Mouse (Mus musculus): ENCODE data around the gene Dmrt3.
A peak's percentile ranks its signal among the peaks of the same experiment; 100 is the strongest.

Gene Dmrt3

DNA sequence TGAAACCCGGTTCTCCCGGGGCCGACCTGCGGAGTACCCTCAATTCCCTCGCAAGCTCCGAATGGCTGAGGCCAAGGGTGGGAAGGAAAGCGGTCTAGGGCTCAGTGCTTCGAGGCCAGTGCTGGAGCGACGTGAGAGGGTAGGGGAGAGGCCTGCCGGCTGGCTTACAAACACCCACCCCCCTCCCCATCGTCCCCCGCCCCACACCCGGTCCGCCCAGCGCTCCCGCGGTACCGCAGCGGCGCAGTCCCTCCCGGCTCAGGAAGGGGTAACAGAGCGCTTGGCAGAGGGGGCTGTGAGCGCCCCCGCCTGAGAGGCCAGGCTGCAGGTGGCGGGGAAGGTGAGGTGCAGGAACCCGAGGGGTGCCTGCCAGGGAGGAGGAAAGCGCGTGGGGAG lies at the start of gene Dmrt3:
Dmrt3 (plus strand) TSS at position 287 of the 396 bp plus-strand sequence.
- no peak for DNase-seq (ENCODE audit: low spot score in 2 of 2)

DNA sequence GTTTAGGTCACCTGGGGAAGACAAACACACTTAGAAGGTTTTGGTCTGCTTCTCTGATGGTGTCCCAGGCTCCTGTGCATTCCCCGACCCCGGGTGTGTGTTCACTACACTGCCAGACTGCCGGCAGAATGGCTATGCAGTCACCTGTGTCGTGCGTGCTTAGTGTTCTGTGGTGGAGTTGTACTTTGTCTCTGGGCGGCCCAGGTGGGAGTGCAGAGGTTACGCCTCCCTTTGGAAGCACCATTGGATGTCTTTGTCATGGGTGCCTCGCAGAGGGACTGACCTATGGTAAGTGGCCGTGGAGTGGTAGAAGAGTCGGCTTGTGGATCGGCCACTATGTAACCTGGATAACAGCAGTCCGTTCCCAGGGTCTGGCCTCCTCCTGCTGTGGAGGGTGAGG lies 45.7 kb upstream of the Dmrt3 start:
- no peak for DNase-seq (ENCODE audit: low spot score in 2 of 2)

DNA sequence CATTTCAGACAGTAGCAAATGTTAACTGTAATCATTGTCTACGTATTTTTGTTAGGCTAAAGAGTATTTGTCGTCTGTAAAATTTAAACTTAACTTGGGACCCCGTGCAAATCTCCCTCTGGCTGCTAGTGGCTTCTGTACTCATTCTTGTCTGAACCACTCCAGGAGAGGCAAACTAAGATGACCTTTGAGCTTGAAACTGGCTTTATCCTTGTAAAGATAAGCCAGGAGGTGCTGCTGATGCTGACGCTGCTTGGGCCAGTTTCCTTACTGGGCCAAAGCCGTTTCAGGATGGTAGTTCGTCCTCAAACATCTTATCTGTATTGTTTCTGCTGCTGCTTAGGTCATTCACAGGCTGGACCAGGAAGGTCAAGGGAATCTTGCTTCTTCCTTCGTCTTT lies 40.3 kb upstream of the Dmrt3 start:
- no peak for DNase-seq (ENCODE audit: low spot score in 2 of 2)

DNA sequence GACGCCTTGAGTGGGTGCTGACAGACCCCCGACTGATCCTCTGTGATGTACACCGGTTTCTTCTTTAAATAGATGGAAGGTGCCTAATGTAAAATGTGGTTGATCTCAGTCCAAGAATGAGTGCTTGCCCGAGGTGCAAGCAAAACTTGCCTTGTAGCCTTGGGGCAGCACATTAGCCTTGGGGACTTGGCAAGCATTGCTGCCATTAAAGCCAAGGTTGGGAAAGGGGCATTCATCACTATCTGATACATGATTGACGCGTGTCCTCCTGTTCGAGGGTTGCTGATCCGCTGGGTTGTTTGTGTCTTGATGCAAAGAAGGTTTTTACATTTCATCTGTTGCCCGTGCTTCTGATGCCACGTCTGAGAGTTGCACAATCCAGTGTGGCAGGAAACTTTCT lies 35.7 kb upstream of the Dmrt3 start:
- no peak for DNase-seq (ENCODE audit: low spot score in 2 of 2)

DNA sequence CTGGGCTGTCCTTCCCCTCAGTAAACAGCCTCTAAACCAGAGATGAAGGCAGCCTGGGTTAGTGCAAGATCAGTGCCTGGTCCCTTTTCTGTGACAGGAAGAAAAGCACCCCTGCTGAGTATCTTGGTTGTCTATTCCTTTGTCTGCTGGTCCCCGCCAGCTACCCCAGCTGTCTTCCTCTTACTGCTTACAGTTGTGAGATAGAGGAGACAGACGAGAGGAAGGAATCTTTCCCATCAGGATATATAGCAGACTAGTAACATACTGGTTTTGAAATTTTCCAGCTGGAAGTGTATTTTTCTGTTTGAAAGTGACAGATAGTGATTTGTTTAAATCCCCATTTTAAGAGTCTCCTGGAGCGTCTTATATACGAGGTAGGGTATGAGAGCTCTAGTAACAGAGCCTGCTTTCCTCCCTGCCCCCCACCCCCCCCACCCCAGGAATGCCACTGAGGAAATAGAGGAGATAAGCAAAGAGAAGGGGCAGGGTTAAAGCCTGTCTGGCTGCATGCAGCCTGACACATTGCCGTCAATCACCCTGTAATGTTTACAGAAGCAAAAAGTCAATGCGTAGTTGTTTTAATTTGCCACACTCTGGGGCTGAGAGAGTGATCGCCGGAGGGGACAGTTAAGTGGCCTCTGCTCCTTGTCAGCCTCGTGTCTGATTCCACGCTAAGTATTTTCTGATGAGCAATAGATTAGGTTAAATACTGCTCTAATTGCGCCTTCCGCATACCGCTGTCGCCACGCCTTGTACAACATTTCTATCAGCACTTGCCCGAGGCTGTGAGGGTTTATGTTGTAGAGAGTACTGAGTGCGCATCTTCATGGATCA lies 34.9 kb upstream of the Dmrt3 start:
- DNase-seq (ENCODE audit: low spot score in 2 of 2), result no peak

DNA sequence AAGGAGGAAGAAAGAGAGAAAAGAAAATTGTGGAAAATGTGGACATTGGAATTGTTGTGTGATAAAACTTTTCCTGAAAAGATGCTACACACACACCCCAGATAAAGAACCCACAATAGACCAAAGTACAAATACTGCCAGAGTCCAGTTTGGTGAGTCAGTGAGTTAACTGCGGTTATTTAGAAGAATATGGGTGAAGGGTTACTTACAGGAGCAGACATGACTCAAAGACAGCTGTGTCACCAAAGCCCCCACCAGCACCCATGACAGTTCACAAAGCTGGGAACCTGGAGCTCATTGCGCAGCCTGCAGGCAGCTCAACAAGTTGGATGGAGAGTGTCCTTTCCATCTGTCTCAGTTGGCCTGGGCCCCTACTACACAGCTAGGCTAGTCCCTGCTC lies 31.7 kb upstream of the Dmrt3 start:
- no peak for DNase-seq (ENCODE audit: low spot score in 2 of 2)

DNA sequence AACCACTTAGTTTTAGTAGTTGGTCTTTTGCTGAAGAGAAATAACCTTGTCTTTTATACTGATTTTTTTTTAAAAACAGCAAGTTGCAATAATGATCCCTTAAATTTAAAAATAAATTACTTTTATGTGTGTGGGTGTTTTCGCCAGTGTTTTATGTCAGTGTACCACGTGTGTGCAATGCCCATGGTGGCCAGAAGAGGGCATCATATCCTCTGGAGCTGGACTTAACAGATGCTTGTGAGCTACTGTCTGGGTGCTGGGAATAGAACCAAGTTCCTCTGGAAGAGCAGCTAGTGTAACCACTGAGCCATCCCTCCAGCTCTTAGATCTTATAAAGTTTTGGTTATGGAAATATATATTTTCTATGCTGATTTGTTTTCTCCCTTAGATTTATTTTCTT lies 30.7 kb upstream of the Dmrt3 start:
- no peak for DNase-seq (ENCODE audit: low spot score in 2 of 2)

DNA sequence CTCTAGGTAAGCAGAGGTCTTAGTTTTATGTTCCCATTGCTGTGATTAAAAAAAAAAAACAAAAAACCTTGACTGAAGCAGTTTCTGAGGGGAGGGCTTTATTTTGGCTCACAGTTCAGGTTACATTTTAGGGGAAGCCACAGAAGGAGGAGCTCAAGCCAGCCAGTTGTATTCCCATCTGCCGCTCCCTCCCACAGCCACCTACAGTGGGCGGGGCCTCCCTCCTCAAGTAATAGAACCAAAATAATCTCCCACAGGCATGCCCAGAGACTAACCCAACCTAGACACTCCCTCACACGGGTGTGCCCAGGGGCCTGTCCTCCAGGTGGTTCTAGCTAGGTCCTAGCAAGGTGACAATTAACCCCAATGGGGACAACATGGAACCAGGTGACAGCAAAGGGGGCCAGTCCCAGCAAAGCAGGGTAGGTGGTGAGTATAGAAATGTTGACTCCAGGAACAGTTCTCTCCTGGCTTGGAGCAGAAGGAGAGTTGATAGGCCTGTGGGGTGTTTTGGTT lies 12.3 kb upstream of the Dmrt3 start:
- no peak for DNase-seq (ENCODE audit: low spot score in 2 of 2)

DNA sequence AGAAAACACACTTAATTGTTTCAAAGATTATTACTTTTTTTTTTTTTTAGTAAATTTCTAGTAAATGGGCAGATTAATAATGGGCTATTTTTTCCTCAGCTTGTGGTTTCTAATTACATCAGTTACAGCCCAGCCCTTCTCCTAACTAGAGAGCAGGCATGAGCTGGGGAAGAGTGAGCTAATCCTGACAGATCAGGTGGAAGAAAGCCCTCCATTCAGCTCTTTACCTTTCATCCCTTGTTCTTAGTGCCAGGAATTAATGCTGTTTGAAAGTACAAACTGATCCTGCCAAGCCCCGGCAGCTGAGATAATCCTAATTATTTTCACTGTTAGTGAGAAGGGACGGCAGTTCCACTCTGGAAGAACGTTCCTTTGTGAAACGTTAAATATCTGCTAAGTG lies 11.5 kb upstream of the Dmrt3 start:
- no peak for DNase-seq (ENCODE audit: low spot score in 2 of 2)

DNA sequence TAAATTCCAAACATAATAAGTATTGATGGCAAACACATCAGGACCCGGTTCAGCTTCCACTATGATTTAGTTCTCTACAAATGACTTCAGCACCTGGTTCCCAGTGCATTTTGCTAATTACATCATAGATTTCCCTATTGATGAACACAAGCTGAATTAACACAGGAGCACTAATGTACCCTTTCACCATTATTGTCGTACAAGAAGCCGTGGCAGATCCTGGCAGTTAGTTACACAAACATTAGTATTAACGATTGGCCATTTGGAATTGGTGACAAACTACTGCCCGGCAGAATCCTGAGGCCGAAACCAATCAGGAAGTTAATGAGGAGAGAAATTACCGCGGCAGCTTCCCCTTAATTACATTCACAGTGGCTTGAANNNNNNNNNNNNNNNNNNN lies 8.1 kb upstream of the Dmrt3 start:
- DNase-seq (ENCODE audit: low spot score in 2 of 2), result no peak

DNA sequence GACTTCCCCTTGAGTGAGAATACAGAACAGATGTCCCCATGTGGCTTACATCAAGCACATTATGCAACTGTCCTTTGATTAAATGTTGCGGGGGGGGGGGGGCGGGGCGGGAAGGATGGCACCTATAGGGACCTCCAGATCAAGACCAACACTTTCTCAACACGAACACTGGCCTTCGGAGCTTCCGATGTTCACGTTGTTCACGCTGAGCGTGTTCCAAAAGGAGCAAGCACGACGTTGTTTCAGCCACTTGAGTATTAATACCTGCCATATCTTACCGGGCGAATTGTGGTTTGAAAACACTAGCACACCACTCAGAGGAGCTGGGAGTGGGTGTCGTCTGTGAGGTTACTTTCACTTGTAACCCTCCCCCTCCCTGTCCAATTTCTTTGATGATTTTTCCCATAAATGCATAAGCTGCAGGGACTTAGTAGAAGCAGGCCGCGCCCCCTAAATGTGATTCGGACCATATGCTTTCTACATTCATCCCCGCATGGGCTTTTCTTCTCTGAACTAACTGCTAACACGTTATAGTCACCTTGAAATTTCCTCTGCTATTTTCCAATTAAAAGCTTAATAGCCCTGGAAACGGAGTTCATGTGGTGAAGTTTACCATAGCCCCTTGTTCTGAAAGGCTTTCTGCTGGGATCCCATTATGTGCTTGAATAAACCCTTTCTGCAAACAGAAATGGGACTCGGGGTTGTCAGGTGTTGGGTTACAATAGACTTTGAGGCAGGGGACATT lies 2.5 kb upstream of the Dmrt3 start:
- no peak for DNase-seq (ENCODE audit: low spot score in 2 of 2)

DNA sequence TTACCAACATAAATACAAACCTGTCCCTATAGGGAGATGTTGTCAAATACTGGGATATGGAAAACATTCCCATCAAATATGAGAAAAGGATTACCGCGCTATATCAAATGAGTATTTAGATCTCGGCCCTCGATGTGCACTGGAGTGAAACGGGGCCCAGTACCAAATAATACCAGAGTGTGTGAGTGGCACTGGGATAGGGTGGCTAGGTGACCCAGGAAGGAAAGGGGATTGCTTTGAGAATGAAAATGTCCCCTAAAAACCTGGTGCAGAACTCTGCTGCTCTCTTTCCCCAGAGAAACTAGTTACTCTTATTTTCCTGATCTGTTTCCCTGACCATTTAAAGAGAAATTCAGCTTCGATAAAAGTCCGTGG lies 1.9 kb upstream of the Dmrt3 start:
- no peak for DNase-seq (ENCODE audit: low spot score in 2 of 2)

DNA sequence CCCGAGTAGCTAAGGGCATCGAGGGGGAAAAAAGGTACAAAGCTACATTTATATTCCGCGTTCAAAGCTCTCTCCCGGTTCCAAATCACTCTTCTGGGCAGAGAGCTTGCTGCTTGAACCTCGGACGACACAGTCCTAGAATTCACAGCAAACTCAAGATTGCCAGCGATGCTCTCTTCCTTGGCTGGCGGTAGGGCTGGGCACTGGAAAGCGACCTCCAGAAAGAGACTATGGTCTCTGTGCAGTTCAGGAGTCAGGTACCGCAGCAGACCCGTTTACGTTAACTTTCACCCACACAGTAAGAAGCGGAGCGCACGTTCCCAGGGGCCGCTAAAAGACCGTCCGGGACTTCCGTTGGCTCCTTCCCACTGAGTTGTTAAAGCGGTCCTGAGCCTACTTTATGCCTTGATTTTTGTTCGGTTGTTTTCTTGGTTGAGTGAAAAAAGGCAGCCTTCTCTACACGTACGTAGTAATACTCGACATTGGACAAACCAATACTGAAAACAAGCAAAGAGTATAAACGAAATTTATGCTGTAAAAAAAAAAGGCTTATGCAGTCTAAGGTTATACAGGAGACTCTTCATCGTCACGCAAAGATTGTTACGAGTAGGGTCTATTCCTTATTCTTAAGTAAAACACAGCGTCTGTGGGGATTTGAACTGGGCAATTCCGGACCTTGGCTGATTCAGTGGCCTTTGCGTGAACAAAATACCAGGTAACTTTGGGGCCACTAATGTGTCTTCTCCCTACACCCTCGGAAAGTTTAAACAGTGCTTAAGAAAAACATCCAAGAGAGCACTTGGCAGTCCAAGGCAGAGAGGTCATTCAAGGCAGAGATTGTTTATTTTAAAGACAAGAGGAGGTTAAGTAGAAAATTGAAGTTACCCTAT lies 895 bp upstream of the Dmrt3 start:
- DNase-seq (ENCODE audit: low spot score in 2 of 2), result no peak

DNA sequence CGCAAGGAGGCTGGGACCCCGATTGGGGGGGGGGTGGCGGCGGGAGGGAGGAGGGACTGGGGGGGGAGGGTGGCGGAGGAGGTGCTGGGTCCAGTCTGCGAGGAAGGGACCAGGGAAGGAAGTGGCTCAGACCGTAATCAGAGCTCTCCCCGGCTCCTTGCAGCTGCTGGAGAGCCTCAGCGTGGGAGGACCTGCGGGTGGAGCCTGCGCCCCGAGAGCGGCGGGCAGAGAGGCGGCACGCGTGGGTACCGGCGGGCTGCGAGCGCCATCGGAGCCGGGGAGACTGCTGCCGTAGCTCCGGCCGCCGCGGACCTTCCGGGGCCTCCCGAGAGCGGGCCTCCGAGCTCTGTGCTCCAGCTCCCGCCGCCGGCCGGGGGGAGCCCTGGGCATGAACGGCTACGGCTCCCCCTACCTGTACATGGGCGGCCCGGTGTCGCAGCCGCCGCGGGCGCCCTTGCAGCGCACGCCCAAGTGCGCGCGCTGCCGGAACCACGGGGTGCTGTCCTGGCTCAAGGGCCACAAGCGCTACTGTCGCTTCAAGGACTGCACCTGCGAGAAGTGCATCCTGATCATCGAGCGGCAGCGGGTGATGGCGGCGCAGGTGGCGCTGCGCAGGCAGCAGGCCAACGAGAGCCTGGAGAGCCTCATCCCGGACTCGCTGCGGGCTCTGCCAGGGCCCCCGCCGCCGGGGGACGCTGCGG lies 460 bp downstream of the Dmrt3 start:
- DNase-seq (ENCODE audit: low spot score in 2 of 2), result peak in 1 of 2 experiments; percentile 13

DNA sequence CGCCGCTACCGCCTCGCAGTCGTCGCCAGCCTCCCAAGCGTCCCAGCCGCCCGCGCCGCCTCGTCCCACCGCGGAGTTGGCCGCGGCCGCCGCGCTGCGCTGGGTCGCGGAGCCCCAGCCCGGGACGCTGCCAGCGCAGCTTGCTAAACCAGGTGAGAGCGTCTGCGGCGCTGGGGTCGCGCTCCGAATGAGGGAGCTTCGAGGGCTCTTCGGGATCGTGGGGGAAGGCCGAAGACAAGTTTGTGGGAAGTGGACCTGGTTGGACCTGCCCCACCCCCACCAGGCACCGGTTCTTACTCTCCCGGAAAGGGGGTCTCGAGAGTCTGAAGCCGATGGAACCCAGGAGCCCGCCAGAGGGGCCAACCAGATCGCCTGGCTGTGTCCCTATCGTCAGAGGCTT lies 1.0 kb downstream of the Dmrt3 start:
- DNase-seq (ENCODE audit: low spot score in 2 of 2), result no peak

DNA sequence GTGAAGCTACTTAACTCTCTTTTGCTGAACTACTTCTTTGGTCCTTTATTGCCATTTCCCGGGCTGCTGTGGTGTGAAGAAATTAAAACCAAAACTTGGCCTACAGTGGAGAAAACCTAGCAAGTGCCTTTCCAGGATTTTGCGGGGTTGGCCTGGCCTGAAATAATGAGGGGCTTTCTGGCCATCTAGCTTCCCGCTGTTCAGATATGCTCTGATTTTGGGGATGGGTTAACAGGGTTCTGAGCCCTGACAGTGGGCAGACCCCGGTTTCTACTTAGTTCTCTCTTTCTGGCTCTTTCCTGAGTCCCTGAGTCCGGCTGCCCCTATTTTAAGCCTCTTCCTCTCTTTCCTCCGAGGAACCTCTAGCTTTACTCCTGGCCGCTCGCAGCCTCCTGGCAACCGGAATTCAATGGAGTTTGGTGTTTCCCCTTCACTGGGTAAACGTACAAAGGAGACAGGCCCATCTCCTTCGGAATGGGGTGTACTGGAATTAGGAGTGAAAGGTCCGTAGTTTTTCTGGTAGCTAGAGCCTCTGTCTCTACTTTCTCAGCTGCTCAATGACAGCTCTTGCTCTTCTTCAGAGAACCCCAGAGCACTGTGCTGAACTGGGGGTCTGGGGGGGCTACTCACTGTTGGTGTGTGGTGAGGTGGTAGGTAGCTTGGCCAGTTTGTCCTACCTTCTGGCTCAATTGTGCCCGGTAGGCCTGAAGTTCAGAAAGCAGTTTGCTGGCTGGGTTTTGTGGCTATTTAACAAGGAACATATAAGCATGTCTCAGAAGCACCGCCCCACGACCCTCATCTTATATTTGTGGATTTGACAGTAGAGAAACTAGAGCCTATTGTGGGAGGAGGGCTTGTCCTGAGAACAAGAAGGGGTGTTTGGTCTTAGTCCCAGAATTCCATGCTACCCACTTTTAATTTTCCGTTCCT lies 2.0 kb downstream of the Dmrt3 start:
- no peak for DNase-seq (ENCODE audit: low spot score in 2 of 2)

DNA sequence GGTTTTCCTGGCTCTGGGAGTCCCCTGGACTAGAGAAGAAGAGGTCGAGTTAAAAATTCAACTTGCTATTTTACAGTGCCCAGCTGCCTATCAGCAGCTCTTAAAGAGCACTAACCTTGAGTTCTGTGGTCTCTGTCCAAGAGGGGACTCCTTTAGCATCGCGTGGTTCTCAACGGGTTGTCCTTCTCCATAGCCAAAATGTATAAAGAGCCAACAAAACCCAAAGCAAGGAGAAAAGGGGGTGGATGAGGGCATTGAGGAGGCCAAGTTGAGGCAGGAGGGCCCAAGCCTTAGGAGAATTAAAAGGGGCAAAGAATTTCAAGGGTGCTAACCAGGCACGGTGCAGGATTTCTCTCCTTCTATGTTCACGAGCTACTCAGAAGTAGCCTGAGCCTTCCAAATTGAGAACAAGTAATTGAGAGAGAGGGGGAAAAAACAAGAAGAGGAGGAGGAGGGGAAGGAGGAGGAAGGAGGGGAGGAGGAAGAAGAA lies 2.8 kb downstream of the Dmrt3 start:
- no peak for DNase-seq (ENCODE audit: low spot score in 2 of 2)

DNA sequence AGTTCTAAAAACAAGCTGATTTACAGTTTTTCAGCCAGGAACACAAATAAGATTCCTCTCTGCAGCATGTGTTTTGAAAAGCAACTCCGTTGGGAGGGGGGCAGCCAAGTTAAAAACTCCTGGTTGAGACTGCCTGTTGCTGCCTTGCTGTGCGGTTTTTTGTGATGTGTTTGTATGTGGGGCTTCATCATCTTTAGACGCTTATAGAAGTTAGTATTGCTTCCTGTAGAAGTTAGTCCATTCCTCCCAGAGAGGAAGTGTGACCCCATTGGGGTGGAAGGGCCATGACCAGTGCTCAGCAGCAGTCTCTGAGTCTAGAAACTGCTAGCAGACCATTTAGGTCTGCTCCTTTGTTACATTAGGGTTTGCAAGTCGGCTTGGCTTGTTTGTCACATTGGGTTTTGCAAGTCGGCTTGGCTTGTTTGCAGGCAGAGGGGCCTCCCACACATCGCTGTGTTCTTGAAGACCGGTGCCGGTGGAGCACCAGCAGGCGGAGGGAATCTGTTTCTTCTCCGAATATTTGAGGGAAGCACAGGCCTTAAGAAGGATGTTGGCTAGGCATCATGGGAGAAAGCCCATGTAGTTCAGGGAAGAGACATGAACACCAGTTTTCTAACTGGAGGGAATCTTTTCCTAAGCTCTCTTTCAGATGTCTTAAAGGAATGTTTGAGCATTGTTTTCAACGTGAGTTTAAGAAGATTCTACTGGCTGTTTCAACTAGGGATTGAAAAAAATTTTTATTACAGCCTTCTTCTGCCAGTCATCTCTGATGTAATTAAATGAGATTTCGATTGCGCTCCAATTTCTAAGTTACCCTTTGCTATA lies 3.6 kb downstream of the Dmrt3 start:
- no peak for DNase-seq (ENCODE audit: low spot score in 2 of 2)

DNA sequence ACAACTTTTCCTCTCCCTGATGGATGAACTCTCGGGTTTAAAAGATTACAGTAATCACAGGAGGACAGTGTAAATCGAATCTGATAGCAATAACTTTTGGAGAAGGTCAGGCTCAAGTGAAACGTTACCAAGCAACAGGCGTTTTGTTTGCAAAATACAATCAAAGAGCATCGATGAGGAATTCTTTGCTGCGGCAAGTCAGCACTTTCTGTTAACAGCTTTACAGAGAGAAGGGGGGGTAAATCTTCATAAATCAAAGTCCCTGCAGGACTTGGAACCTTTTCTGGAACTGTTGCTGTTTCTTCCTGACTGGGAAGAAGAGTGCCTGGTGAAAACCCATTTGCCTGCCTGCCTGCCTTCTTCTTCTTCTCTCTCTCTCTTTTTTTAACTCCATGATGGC lies 5.8 kb downstream of the Dmrt3 start:
- no peak for DNase-seq (ENCODE audit: low spot score in 2 of 2)

Measured in spleen, postnatal 4 days (tissue).